Mouse (Mus musculus): Measurements from ENCODE around the gene Ergic3.

The Ergic3 gene

GRCm38 (mm10) chr2:156065099-156066041, 57.5 kb downstream of the Ergic3 start, which contains the start of gene Spag4:
Spag4 (plus strand) TSS chr2:156065175.
- in situ Hi-C loops (cut with MboI; ENCODE audit: unreplicated experiment in 2 of 2), result no loop called here

- in situ Hi-C loops (cut with MboI; ENCODE audit: unreplicated experiment in 2 of 2), result no loop called here
Measured at GRCm38 (mm10) chr2:156066126-156066525, 58.3 kb downstream of the Ergic3 start.

All from v-Abl transformed pro-B cells (cell line).